Mouse (Mus musculus): Measurements from ENCODE around the gene Pecr.
"Not testable (repeated sequence)": the region's sequence is repeated elsewhere in the genome, so short reads cannot be mapped to it uniquely, and the experiment has no call there.

Gene Pecr

GRCm38 (mm10) chr1:72236363-72237006, 47.6 kb downstream of the Pecr start:
- DNase-seq (ENCODE audit: low read depth) = not testable (repeated sequence)

- DNase-seq (ENCODE audit: low read depth) = not testable (repeated sequence)
These were observed 51.5 kb downstream of the Pecr start for GRCm38 (mm10) chr1:72232592-72232991.

- no peak for DNase-seq (ENCODE audit: low read depth)
These were observed 55.1 kb downstream of the Pecr start for GRCm38 (mm10) chr1:72228974-72229373.

DNA sequence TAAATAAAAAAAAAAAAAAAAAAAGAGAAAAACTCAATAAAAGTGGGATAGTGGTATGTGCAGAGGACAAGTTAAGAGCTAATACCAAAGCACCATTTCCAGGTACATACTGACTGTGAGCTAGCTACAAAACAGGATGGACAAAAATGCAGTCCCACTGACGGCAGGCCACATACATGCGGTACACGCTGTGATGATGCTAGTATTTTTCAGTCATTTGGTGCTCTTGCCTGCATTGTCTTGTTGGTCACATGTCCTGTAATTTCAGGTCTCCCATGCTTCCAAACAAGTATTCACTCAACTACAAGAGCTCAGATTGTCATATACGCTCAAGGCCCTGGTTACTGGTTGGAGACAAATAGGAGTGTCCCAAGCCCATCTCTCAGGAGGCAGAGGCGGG, 56.6 kb downstream of the Pecr start:
- no peak for DNase-seq (ENCODE audit: low read depth)

DNA sequence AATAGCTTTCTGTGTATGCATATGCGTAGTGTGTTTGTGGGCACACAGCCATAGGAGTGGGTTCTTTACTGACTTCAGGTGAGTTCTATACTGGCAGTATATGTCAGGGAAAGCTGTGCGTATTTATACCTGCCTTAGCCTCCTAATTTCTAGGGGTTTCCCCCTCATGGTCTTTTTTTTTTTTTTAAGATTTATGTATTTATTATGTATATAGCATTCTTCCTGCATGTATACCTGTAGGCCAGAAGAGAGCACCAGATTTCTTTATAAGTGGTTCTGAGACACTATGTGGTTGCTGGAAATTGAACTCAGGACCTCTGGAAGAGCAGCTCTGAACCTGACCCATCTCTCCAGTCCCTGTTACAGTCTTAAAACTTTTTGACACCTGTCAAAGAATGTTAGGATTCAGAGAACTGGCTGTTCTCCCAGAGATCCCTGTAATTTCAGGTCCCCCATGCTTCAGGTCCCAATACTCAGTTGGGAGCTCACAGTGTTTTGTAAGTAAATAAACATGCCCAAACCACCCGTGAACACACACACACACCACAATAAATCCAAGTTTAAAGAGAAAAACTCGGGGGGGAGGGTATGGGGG, 57.1 kb downstream of the Pecr start:
- no peak for DNase-seq (ENCODE audit: low read depth)

GRCm38 (mm10) chr1:72226172-72226886, 57.8 kb downstream of the Pecr start:
- DNase-seq (ENCODE audit: low read depth) = peak; percentile 70

GRCm38 (mm10) chr1:72225720-72226171, 58.4 kb downstream of the Pecr start:
- DNase-seq (ENCODE audit: low read depth) = peak; percentile 76

- DNase-seq (ENCODE audit: low read depth) = no peak
These were observed 58.9 kb downstream of the Pecr start for GRCm38 (mm10) chr1:72225054-72225718.

GRCm38 (mm10) chr1:72220008-72220407, 64.1 kb downstream of the Pecr start:
- DNase-seq (ENCODE audit: low read depth) = no peak

GRCm38 (mm10) chr1:72219116-72219515, 65.0 kb downstream of the Pecr start:
- DNase-seq (ENCODE audit: low read depth) = no peak

GRCm38 (mm10) chr1:72218626-72219025, 65.5 kb downstream of the Pecr start:
- no peak for DNase-seq (ENCODE audit: low read depth)

DNA sequence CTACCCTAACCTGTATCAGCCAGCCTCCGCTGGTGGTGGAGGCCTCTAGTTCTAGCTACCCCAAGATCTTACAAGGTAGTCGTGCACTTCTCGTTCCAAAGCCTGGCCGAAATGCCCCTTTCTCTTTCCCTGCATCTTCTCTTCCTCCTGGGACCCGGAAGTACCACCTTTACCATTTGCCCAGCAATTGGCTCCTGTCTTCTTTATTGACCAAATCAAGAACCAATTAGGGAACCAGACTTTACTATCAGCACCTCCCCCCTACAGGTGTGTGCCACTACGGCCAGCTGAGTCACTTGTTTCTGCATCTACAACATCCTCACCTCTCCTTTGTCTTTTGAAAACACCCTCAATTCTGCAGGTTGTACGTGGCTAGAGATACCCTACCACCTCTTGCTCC, 67.4 kb downstream of the Pecr start:
- no peak for DNase-seq (ENCODE audit: low read depth)

- DNase-seq (ENCODE audit: low read depth) = no peak
These were observed 68.9 kb downstream of the Pecr start for GRCm38 (mm10) chr1:72215174-72215573.

- no peak for DNase-seq (ENCODE audit: low read depth)
These were observed 69.6 kb downstream of the Pecr start for GRCm38 (mm10) chr1:72214470-72214961.

DNA sequence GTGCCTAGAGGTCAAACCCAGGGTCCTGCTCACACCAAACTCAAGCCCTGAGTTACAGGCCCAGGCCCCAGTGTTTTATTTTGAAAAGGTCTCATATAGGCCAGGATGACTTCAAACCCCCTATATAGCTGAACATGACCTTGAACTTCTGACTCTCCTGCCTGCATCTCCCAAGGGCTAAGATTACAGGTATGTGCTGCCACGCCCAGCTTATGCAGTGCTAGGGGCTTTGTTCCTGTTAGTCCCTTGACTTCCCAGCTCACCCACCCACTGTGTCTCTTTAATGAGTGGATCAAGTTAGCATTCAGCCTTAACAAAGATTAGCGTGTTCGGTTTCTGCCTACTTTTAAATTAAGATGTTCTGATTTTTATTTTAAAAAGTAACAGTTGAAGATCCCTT, 70.2 kb downstream of the Pecr start:
- no peak for DNase-seq (ENCODE audit: low read depth)

GRCm38 (mm10) chr1:72211701-72212699, 72.1 kb downstream of the Pecr start, which contains the start of gene Mreg:
TSS of gene Mreg (minus strand) at chr1:72212307.
- DNase-seq (ENCODE audit: low read depth) = peak; percentile 24

DNA sequence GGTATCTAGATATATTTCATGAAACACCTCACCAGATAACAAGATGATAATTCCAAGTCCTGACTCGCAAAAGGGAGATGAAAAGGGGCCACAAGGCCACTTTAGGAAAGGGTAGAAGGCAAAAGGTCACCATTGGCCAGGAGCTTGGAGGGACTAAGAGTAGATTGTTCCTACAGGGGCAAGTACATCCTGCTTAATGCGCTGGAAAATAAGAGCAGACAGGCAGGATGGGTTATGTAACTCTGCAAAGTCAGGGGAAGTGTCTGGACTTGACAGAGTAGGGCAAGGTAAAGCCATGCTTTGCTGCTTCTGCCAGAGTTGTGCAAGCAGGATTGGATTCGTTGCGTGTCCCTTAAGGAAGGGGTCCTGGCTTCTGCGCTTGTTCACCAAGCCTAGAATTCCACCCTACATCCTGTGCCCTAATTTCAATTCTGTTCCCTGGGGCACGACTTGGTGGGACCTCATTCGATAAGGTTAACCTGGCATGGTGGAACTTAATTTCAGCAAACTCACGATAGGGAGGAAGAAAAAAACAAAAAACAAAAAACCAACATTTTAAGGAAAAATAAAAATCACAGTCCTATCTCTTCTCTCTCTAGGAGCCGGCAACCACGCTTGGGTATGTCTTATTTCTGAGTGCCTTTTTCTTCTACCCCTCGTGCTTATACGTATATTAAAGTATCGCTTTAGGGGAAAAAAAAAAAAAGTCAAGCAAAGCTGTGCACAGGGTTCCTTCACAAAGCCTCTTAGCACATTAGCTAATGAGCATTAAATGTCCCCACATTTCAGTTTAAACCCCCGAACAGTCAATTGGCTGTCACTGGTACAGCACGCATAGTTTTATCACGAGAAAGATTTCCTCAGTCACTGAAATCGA, 73.1 kb downstream of the Pecr start:
- no peak for DNase-seq (ENCODE audit: low read depth)

Measured in c-Kit-positive CD71-positive TER-119-negative erythroid progenitor cells, embryonic 14.5 days (primary cell).